Mouse (Mus musculus) stomach, postnatal 0 days (tissue): Measurements from ENCODE around the gene Krt8. TPM values are rescaled to one million over a fixed set of nuclear protein-coding genes. Genes with fewer than 3 reads are reported as not detected.

Experiments used
- ATAC-seq: fragments of 200-750 bp; cut with Nextera tagmentation; 2 replicates; pipeline ENCODE4 v1.8.0; 2017; ENCODE audit not compliant: low FRiP score, low TSS enrichment
- DNase-seq: peaks from one replicate; pipeline ENCODE4 v3.0.0-alpha.2; 2016; ENCODE audit warnings: low spot score
- H3K27ac ChIP-seq: fragments of 300-500 bp; sonication (generic); replicated peaks from 2 replicates; pipeline ENCODE4 v1.5.1; 2014; ENCODE audit warnings: mild to moderate bottlenecking, control low read depth
- H3K27me3 ChIP-seq: fragments of 300-500 bp; sonication (generic); 2 replicates; pipeline ENCODE4 v1.6.1; 2014; ENCODE audit warnings: low read length; ENCODE audit not compliant: control insufficient read depth, insufficient read depth
- H3K36me3 ChIP-seq: fragments of 300-500 bp; sonication (generic); 2 replicates; pipeline ENCODE4 v1.6.1; 2014; ENCODE audit warnings: low read length, mixed read lengths; ENCODE audit not compliant: control insufficient read depth, insufficient read depth
- H3K4me1 ChIP-seq: fragments of 300-500 bp; sonication (generic); replicated peaks from 2 replicates; pipeline ENCODE4 v1.6.1; 2014; ENCODE audit warnings: antibody characterized with exemption; ENCODE audit not compliant: control insufficient read depth, insufficient read depth
- H3K4me2 ChIP-seq: fragments of 300-500 bp; sonication (generic); replicated peaks from 2 replicates; pipeline ENCODE4 v1.6.1; 2014; ENCODE audit warnings: low read depth, mild to moderate bottlenecking, control low read depth, moderate library complexity
- H3K4me3 ChIP-seq: fragments of 300-500 bp; sonication (generic); 2 replicates; pipeline ENCODE4 v1.5.1; 2014; ENCODE audit warnings: low read depth, low read length, control low read depth
- H3K9ac ChIP-seq: fragments of 300-500 bp; sonication (generic); 2 replicates; pipeline ENCODE4 v1.6.1; 2014; ENCODE audit warnings: mild to moderate bottlenecking, low read length, control low read depth, mixed read lengths
- H3K9me3 ChIP-seq: fragments of 300-500 bp; sonication (generic); 2 replicates; pipeline ENCODE4 v1.6.1; 2016; ENCODE audit warnings: low read length; ENCODE audit not compliant: control insufficient read depth
- CTCF ChIP-seq: IDR thresholded peaks from 2 replicates; pipeline ENCODE4 v1.5.1; 2016; ENCODE audit warnings: antibody characterized with exemption, low read depth, mild to moderate bottlenecking, moderate library complexity
- EP300 ChIP-seq: optimal IDR thresholded peaks from 2 replicates; pipeline ENCODE3; 2016; ENCODE audit warnings: antibody characterized with exemption
- WGBS: fragments of 180-500 bp; shearing (Covaris S2); extraction: QIAGEN DNeasy Blood & Tissue Kit; methylation state at CpG from one replicate; pipeline ENCODE4 v1.1.7; 2014; 5-methylcytosine and 5-hydroxymethylcytosine counted together
- polyA plus RNA-seq: library from polyadenylated mRNA; unstranded; fragments of >200 nt; fragmentation: Nextera tagmentation; extraction: Ambion mirVana; gene quantifications from 2 replicates; pipeline ENCODE4 v1.2.1, GENCODE M21; 2015

Gene Krt8
- polyA plus RNA-seq, 1 experiment from 2014 or later: 1,902 TPM

GRCm38 (mm10) chr15:102025136-102025872, 21.0 kb upstream of the Krt8 start:
- peak overlapping the region; percentile 34; the same call in 1 of the 2 replicates for H3K4me2 ChIP-seq
- H3K4me3 ChIP-seq: 0 out of 2 replicates have a peak overlapping the region, but pooled peaks have one; percentile 3
- H3K36me3 ChIP-seq: no peaks in the 10 kb centered on the region
- H3K9ac ChIP-seq: peak overlapping the region; percentile 9; the same call in 1 of the 2 replicates
- peaks cover 7% of the 10 kb centered on the region for H3K4me1 ChIP-seq
- no peaks in the 10 kb centered on the region for H3K27me3 ChIP-seq
- H3K9me3 ChIP-seq: no peaks in the 10 kb centered on the region
- H3K27ac ChIP-seq: peak overlapping the region; percentile 76
- DNase-seq (no peak), ATAC-seq (no peak)
- WGBS: 12% methylated on average over 22 of the region's 22 CpGs
- TF ChIP-seq CTCF (no peak), EP300 (no peak)

GRCm38 (mm10) chr15:102023888-102024287, 19.6 kb upstream of the Krt8 start:
- no peaks in the 10 kb centered on the region for H3K36me3 ChIP-seq
- peak; percentile 67 for DNase-seq
- ATAC-seq: peak; percentile 39
- no peaks in the 10 kb centered on the region for H3K9me3 ChIP-seq
- peak overlapping the region; percentile 76 for H3K27ac ChIP-seq
- H3K9ac ChIP-seq: no peak overlapping the region
- no peak for TF ChIP-seq CTCF
- no peak for TF ChIP-seq EP300
- no peaks in the 10 kb centered on the region for H3K27me3 ChIP-seq
- peaks cover 7% of the 10 kb centered on the region for H3K4me1 ChIP-seq
- 34% methylated on average over 8 of the region's 8 CpGs for WGBS
- no peak overlapping the region for H3K4me3 ChIP-seq
- no peak overlapping the region for H3K4me2 ChIP-seq

DNA sequence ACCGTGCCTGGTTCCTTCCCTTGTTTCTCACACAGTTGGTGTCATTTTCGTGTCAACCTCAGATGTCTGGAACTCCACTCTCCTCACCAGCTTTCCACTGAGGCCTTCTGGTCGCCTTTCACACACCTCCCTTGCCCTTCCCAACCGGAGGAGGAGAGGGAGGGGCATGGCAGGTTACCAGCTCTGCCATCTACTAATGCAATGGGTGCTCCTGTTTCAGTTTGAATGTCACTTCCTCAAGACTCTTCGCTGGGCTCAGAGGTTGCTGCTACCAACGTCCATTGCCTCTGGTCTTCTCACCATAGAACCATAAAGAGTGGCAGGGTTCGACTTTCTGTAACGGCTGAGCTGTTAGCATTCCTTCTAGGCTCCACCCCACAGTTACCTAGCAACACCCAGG, 18.2 kb upstream of the Krt8 start:
- H3K27ac ChIP-seq: no peak overlapping the region
- no peak for DNase-seq
- 29% methylated on average over 8 of the region's 8 CpGs for WGBS
- no peak overlapping the region for H3K4me3 ChIP-seq
- no peaks in the 10 kb centered on the region for H3K36me3 ChIP-seq
- TF ChIP-seq EP300: no peak
- no peak for TF ChIP-seq CTCF
- peaks cover 7% of the 10 kb centered on the region for H3K4me1 ChIP-seq
- H3K9me3 ChIP-seq: no peaks in the 10 kb centered on the region
- ATAC-seq: no peak
- no peaks in the 10 kb centered on the region for H3K27me3 ChIP-seq
- H3K4me2 ChIP-seq: no peak overlapping the region
- no peak overlapping the region for H3K9ac ChIP-seq

GRCm38 (mm10) chr15:102017918-102018463, 13.7 kb upstream of the Krt8 start:
- WGBS: 19% methylated on average over 6 of the region's 7 CpGs
- peak; percentile 68 for ATAC-seq
- no peaks in the 10 kb centered on the region for H3K4me1 ChIP-seq
- peak overlapping the region; percentile 23; the same call in 1 of the 2 replicates for H3K9ac ChIP-seq
- DNase-seq: peak; percentile 92
- no peaks in the 10 kb centered on the region for H3K27me3 ChIP-seq
- TF ChIP-seq CTCF: peak; percentile 81
- no peak for TF ChIP-seq EP300
- no peak overlapping the region for H3K4me2 ChIP-seq
- H3K27ac ChIP-seq: peak overlapping the region; percentile 94
- H3K36me3 ChIP-seq: no peaks in the 10 kb centered on the region
- H3K9me3 ChIP-seq: no peaks in the 10 kb centered on the region
- no peak overlapping the region for H3K4me3 ChIP-seq

DNA sequence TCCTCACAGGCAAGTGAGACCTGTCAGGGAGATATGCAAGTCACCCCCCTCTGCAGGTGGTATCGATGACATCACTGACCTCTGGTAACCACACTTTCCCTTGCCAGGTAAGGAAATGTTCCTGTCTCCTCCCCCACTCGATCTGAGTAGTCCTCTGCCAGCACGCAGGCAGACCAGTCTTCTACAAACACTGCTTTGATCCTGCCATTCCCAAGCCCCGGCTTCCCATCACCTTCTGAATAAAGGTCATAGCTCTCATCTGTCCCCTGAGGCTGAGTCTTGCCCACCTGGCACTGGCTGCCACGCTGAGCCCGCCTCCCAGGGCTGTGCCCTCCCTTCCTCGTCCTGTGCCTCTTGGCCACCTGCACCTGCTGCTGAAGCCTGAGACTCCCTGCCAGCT, 12.5 kb upstream of the Krt8 start:
- peak; percentile 85 for ATAC-seq
- DNase-seq: peak; percentile 88
- no peak overlapping the region for H3K4me3 ChIP-seq
- 26% methylated on average over 7 of the region's 7 CpGs for WGBS
- 0 out of 2 replicates have a peak overlapping the region, but pooled peaks have one; percentile 6 for H3K4me2 ChIP-seq
- H3K9ac ChIP-seq: peak overlapping the region; percentile 41; the same call in 1 of the 2 replicates
- no peaks in the 10 kb centered on the region for H3K4me1 ChIP-seq
- H3K9me3 ChIP-seq: no peaks in the 10 kb centered on the region
- no peaks in the 10 kb centered on the region for H3K36me3 ChIP-seq
- H3K27me3 ChIP-seq: no peaks in the 10 kb centered on the region
- TF ChIP-seq CTCF (no peak), EP300 (no peak)
- peak overlapping the region; percentile 94 for H3K27ac ChIP-seq

GRCm38 (mm10) chr15:102016096-102016495, 11.8 kb upstream of the Krt8 start:
- peak overlapping the region; percentile 41; the same call in 1 of the 2 replicates for H3K9ac ChIP-seq
- H3K27me3 ChIP-seq: no peaks in the 10 kb centered on the region
- ATAC-seq (peak; percentile 86), DNase-seq (peak; percentile 87)
- peak overlapping the region; percentile 6; the same call in 1 of the 2 replicates for H3K4me2 ChIP-seq
- no peaks in the 10 kb centered on the region for H3K9me3 ChIP-seq
- no peak overlapping the region for H3K4me3 ChIP-seq
- TF ChIP-seq EP300 (no peak), CTCF (no peak)
- peak overlapping the region; percentile 94 for H3K27ac ChIP-seq
- H3K36me3 ChIP-seq: no peaks in the 10 kb centered on the region
- WGBS: 17% methylated on average over 3 of the region's 3 CpGs
- no peaks in the 10 kb centered on the region for H3K4me1 ChIP-seq
